Mouse (Mus musculus) liver, embryonic 13.5 days (tissue): ENCODE data around the gene Cpm. TPM values are rescaled to one million over a fixed set of nuclear protein-coding genes. Genes with fewer than 3 reads are reported as not detected.
"Not testable (repeated sequence)": the region's sequence is repeated elsewhere in the genome, so short reads cannot be mapped to it uniquely, and the experiment has no call there.

Source experiments
- ATAC-seq: fragments of 200-750 bp; cut with Nextera tagmentation; 2 replicates; pipeline ENCODE4 v1.8.0; 2017; ENCODE audit warnings: low read depth, mild to moderate bottlenecking, moderate number of reproducible peaks, moderate library complexity
- DNase-seq: peaks from one replicate; pipeline ENCODE4 v3.0.0; 2022
- H3K27ac ChIP-seq: fragments of 300-500 bp; sonication (generic); 2 replicates; pipeline ENCODE4 v1.5.1; 2015; ENCODE audit warnings: moderate library complexity, mild to moderate bottlenecking, inconsistent platforms
- H3K27me3 ChIP-seq: fragments of 300-500 bp; sonication (generic); 2 replicates; pipeline ENCODE4 v1.6.1; 2015; ENCODE audit warnings: mild to moderate bottlenecking, inconsistent platforms
- H3K36me3 ChIP-seq: fragments of 300-500 bp; sonication (generic); 2 replicates; pipeline ENCODE4 v1.6.1; 2015; ENCODE audit warnings: mild to moderate bottlenecking, inconsistent platforms
- H3K4me1 ChIP-seq: fragments of 300-500 bp; sonication (generic); replicated peaks from 2 replicates; pipeline ENCODE4 v1.6.1; 2015; ENCODE audit warnings: inconsistent platforms
- H3K4me2 ChIP-seq: fragments of 300-500 bp; sonication (generic); 2 replicates; pipeline ENCODE4 v1.6.1; 2015; ENCODE audit warnings: inconsistent platforms, mild to moderate bottlenecking, moderate library complexity
- H3K4me3 ChIP-seq: fragments of 300-500 bp; sonication (generic); replicated peaks from 2 replicates; pipeline ENCODE4 v1.5.1; 2015; ENCODE audit warnings: mild to moderate bottlenecking, inconsistent platforms
- H3K9ac ChIP-seq: fragments of 300-500 bp; sonication (generic); 2 replicates; pipeline ENCODE4 v1.6.1; 2015; ENCODE audit warnings: mild to moderate bottlenecking, inconsistent platforms
- H3K9me3 ChIP-seq: fragments of 300-500 bp; sonication (generic); replicated peaks from 2 replicates; pipeline ENCODE4 v1.6.1; 2016; ENCODE audit warnings: inconsistent platforms
- WGBS: fragments of 180-500 bp; shearing (Covaris S2); methylation state at CpG from one replicate; pipeline ENCODE4 v1.1.7; 2015; ENCODE audit not compliant: insufficient replicate concordance; 5-methylcytosine and 5-hydroxymethylcytosine counted together
- polyA plus RNA-seq: library from polyadenylated mRNA; unstranded; fragments of >200 nt; fragmentation: Nextera tagmentation; extraction: Ambion mirVana; gene quantifications from 2 replicates; pipeline ENCODE4 v1.2.1, GENCODE M21; 2015

Cpm gene
- polyA plus RNA-seq, 1 experiment from 2014 or later: 19.3 TPM

- no peaks in the 10 kb centered on the region for H3K9me3 ChIP-seq
- no peak overlapping the region for H3K4me2 ChIP-seq
- no peak overlapping the region for H3K9ac ChIP-seq
- no peaks in the 10 kb centered on the region for H3K4me1 ChIP-seq
- H3K27ac ChIP-seq: no peak overlapping the region
- DNase-seq: no peak
- no peaks in the 10 kb centered on the region for H3K27me3 ChIP-seq
- no peak for ATAC-seq
- no peak overlapping the region for H3K4me3 ChIP-seq
- 77% methylated on average over 10 of the region's 10 CpGs for WGBS
- no peaks in the 10 kb centered on the region for H3K36me3 ChIP-seq
Observed at GRCm38 (mm10) chr10:117587335-117587734, 42.0 kb upstream of the Cpm start.

GRCm38 (mm10) chr10:117588416-117589143 is 40.7 kb upstream of the Cpm start:
- H3K9me3 ChIP-seq, H3K27me3 ChIP-seq, H3K4me1 ChIP-seq, DNase-seq, H3K4me2 ChIP-seq, H3K36me3 ChIP-seq, H3K9ac ChIP-seq, H3K27ac ChIP-seq, H3K4me3 ChIP-seq, ATAC-seq: not testable (repeated sequence)
- WGBS: 61% methylated on average over 11 of the region's 11 CpGs

GRCm38 (mm10) chr10:117589144-117589940 is 40.0 kb upstream of the Cpm start:
- no peaks in the 10 kb centered on the region for H3K4me1 ChIP-seq
- ATAC-seq (no peak), DNase-seq (no peak)
- H3K9me3 ChIP-seq: no peaks in the 10 kb centered on the region
- H3K36me3 ChIP-seq: no peaks in the 10 kb centered on the region
- no peaks in the 10 kb centered on the region for H3K27me3 ChIP-seq
- no peak overlapping the region for H3K4me2 ChIP-seq
- no peak overlapping the region for H3K9ac ChIP-seq
- 61% methylated on average over 8 of the region's 8 CpGs for WGBS
- H3K27ac ChIP-seq: no peak overlapping the region
- no peak overlapping the region for H3K4me3 ChIP-seq

- Histone ChIP-seq H3K9ac (no peak overlapping the region), H3K4me1 (no peaks in the 10 kb centered on the region), H3K27me3 (no peaks in the 10 kb centered on the region), H3K36me3 (no peaks in the 10 kb centered on the region), H3K4me2 (no peak overlapping the region), H3K9me3 (no peaks in the 10 kb centered on the region), H3K4me3 (no peak overlapping the region), H3K27ac (no peak overlapping the region)
- no peak for ATAC-seq
- DNase-seq: no peak
- WGBS: 59% methylated on average over 13 of the region's 13 CpGs
Observed at GRCm38 (mm10) chr10:117590331-117591301, 38.7 kb upstream of the Cpm start.

- 59% methylated on average over 9 of the region's 9 CpGs for WGBS
- Histone ChIP-seq H3K9ac (no peak overlapping the region), H3K27me3 (no peaks in the 10 kb centered on the region)
Observed at GRCm38 (mm10) chr10:117591766-117592165, 37.5 kb upstream of the Cpm start.

GRCm38 (mm10) chr10:117592306-117593040 is 36.8 kb upstream of the Cpm start:
- no peak overlapping the region for H3K9ac ChIP-seq
- H3K9me3 ChIP-seq: no peaks in the 10 kb centered on the region
- no peak overlapping the region for H3K4me2 ChIP-seq
- H3K27me3 ChIP-seq: no peaks in the 10 kb centered on the region
- ATAC-seq (no peak), DNase-seq (no peak)
- H3K27ac ChIP-seq: no peak overlapping the region
- H3K4me1 ChIP-seq: no peaks in the 10 kb centered on the region
- H3K4me3 ChIP-seq: no peak overlapping the region
- no peaks in the 10 kb centered on the region for H3K36me3 ChIP-seq
- 53% methylated on average over 7 of the region's 7 CpGs for WGBS

More at GRCm38 (mm10) chr10:117591766-117592165, 37.5 kb upstream of the Cpm start:
- Histone ChIP-seq H3K4me3 (no peak overlapping the region), H3K9me3 (no peaks in the 10 kb centered on the region), H3K36me3 (no peaks in the 10 kb centered on the region), H3K27ac (no peak overlapping the region), H3K4me1 (no peaks in the 10 kb centered on the region), H3K4me2 (no peak overlapping the region)
- no peak for ATAC-seq
- no peak for DNase-seq

GRCm38 (mm10) chr10:117593041-117593570 is 36.2 kb upstream of the Cpm start:
- no peaks in the 10 kb centered on the region for H3K4me1 ChIP-seq
- no peak overlapping the region for H3K27ac ChIP-seq
- no peak for DNase-seq
- H3K9me3 ChIP-seq: no peaks in the 10 kb centered on the region
- no peaks in the 10 kb centered on the region for H3K36me3 ChIP-seq
- no peaks in the 10 kb centered on the region for H3K27me3 ChIP-seq
- no peak overlapping the region for H3K9ac ChIP-seq
- ATAC-seq: no peak
- no peak overlapping the region for H3K4me3 ChIP-seq
- WGBS: 70% methylated on average over 5 of the region's 5 CpGs
- H3K4me2 ChIP-seq: no peak overlapping the region

- no peak for DNase-seq
- Histone ChIP-seq H3K4me3 (no peak overlapping the region), H3K9ac (no peak overlapping the region), H3K9me3 (no peaks in the 10 kb centered on the region), H3K27ac (no peak overlapping the region), H3K36me3 (no peaks in the 10 kb centered on the region), H3K4me2 (no peak overlapping the region), H3K27me3 (no peaks in the 10 kb centered on the region), H3K4me1 (no peaks in the 10 kb centered on the region)
- 82% methylated on average over 13 of the region's 13 CpGs for WGBS
- ATAC-seq: no peak
Observed at GRCm38 (mm10) chr10:117593857-117594256, 35.4 kb upstream of the Cpm start.

GRCm38 (mm10) chr10:117594291-117594850 is 34.9 kb upstream of the Cpm start:
- no peaks in the 10 kb centered on the region for H3K36me3 ChIP-seq
- no peaks in the 10 kb centered on the region for H3K27me3 ChIP-seq
- H3K4me3 ChIP-seq: no peak overlapping the region
- 74% methylated on average over 17 of the region's 17 CpGs for WGBS
- no peaks in the 10 kb centered on the region for H3K4me1 ChIP-seq
- H3K9ac ChIP-seq: no peak overlapping the region
- H3K27ac ChIP-seq: no peak overlapping the region
- DNase-seq: no peak
- no peak overlapping the region for H3K4me2 ChIP-seq
- no peak for ATAC-seq
- no peaks in the 10 kb centered on the region for H3K9me3 ChIP-seq

- Histone ChIP-seq H3K27me3 (no peaks in the 10 kb centered on the region), H3K4me2 (no peak overlapping the region), H3K36me3 (no peaks in the 10 kb centered on the region), H3K4me3 (no peak overlapping the region), H3K4me1 (no peaks in the 10 kb centered on the region), H3K9ac (no peak overlapping the region), H3K9me3 (no peaks in the 10 kb centered on the region), H3K27ac (no peak overlapping the region)
- WGBS: 64% methylated on average over 13 of the region's 13 CpGs
- DNase-seq: no peak
- ATAC-seq: no peak
Observed at GRCm38 (mm10) chr10:117594913-117595312, 34.4 kb upstream of the Cpm start.
